Mouse (Mus musculus) hindbrain, embryonic 12.5 days (tissue): ENCODE data around the gene Ablim2. TPM values are rescaled to one million over a fixed set of nuclear protein-coding genes. Genes with fewer than 3 reads are reported as not detected.

Source experiments
- ATAC-seq: fragments of 200-750 bp; cut with Nextera tagmentation; 2 replicates; pipeline ENCODE4 v1.8.0; 2017; ENCODE audit warnings: moderate TSS enrichment; ENCODE audit not compliant: low FRiP score
- H3K27ac ChIP-seq: fragments of 300-500 bp; sonication (generic); 2 replicates; pipeline ENCODE4 v1.5.1; 2016; ENCODE audit warnings: mild to moderate bottlenecking
- H3K27me3 ChIP-seq: fragments of 300-500 bp; sonication (generic); 2 replicates; pipeline ENCODE4 v1.6.1; 2016; ENCODE audit warnings: mild to moderate bottlenecking
- H3K36me3 ChIP-seq: fragments of 300-500 bp; sonication (generic); 2 replicates; pipeline ENCODE4 v1.6.1; 2016; ENCODE audit warnings: mild to moderate bottlenecking
- H3K4me1 ChIP-seq: fragments of 300-500 bp; sonication (generic); 2 replicates; pipeline ENCODE4 v1.6.1; 2016
- H3K4me2 ChIP-seq: fragments of 300-500 bp; sonication (generic); replicated peaks from 2 replicates; pipeline ENCODE4 v1.6.1; 2016; ENCODE audit warnings: mild to moderate bottlenecking
- H3K4me3 ChIP-seq: fragments of 300-500 bp; sonication (generic); 2 replicates; pipeline ENCODE4 v1.5.1; 2016; ENCODE audit warnings: mild to moderate bottlenecking
- H3K9ac ChIP-seq: fragments of 300-500 bp; sonication (generic); 2 replicates; pipeline ENCODE4 v1.6.1; 2016; ENCODE audit warnings: mild to moderate bottlenecking, moderate library complexity
- H3K9me3 ChIP-seq: fragments of 300-500 bp; sonication (generic); replicated peaks from 2 replicates; pipeline ENCODE4 v1.6.1; 2016; ENCODE audit warnings: mild to moderate bottlenecking
- WGBS: fragments of 180-500 bp; shearing (Covaris S2); methylation state at CpG from one replicate; pipeline ENCODE4 v1.1.7; 2016; 5-methylcytosine and 5-hydroxymethylcytosine counted together
- polyA plus RNA-seq: library from polyadenylated mRNA; unstranded; fragments of >200 nt; fragmentation: Nextera tagmentation; extraction: Ambion mirVana; gene quantifications from 2 replicates; pipeline ENCODE4 v1.2.1, GENCODE M21; 2016

The Ablim2 gene
- polyA plus RNA-seq, 1 experiment from 2014 or later, result 3.9 TPM

DNA sequence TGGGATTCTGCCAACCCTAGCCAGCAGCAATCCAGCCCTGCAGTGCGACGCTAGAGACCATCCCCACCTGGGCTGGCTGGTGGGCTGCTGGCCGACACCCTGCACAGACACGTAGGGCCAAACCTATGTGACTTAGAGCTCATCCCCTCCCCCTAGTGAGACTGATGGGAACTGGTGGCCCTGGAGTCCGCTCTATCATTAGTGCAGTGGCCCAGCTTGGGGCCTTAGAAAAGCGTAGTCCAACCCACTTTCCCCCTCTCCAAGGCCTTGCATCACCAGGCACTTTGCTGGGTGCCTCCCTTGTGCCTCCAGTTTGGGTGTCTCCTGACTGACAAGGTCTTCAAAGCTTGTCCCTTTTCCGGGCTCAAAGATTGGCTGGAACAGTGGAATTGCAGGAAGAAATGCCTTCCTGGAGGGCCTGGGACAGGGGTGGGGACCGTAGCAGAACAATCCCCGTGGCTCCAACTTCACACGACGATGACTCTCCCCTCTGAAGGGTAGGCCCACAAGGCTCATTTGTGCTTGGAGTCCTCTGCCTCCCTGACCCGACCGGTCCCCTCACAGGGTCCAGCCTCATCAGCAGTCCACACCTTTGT, 16.4 kb upstream of the Ablim2 start:
- 47% methylated on average over 13 of the region's 13 CpGs for WGBS
- Histone ChIP-seq H3K36me3 (no peaks in the 10 kb centered on the region), H3K4me2 (no peak overlapping the region), H3K4me1 (no peaks in the 10 kb centered on the region), H3K4me3 (no peak overlapping the region), H3K9ac (no peak overlapping the region), H3K27me3 (peaks cover 26% of the 10 kb centered on the region), H3K27ac (no peak overlapping the region), H3K9me3 (no peaks in the 10 kb centered on the region)
- ATAC-seq, result no peak

- Histone ChIP-seq H3K36me3 (no peaks in the 10 kb centered on the region), H3K4me3 (no peak overlapping the region), H3K4me2 (no peak overlapping the region), H3K27me3 (peaks cover 26% of the 10 kb centered on the region), H3K27ac (no peak overlapping the region), H3K4me1 (no peaks in the 10 kb centered on the region), H3K9me3 (no peaks in the 10 kb centered on the region), H3K9ac (no peak overlapping the region)
- no peak for ATAC-seq
- WGBS, result 80% methylated on average over 8 of the region's 8 CpGs
Measured at GRCm38 (mm10) chr5:35743238-35743951, 14.3 kb upstream of the Ablim2 start.

GRCm38 (mm10) chr5:35743990-35744722, 13.5 kb upstream of the Ablim2 start:
- Histone ChIP-seq H3K4me2 (no peak overlapping the region), H3K27ac (no peak overlapping the region), H3K4me3 (no peak overlapping the region), H3K27me3 (peaks cover 26% of the 10 kb centered on the region), H3K36me3 (no peaks in the 10 kb centered on the region), H3K4me1 (no peaks in the 10 kb centered on the region), H3K9me3 (no peaks in the 10 kb centered on the region), H3K9ac (no peak overlapping the region)
- ATAC-seq, result no peak
- WGBS, result 87% methylated on average over 7 of the region's 7 CpGs

- Histone ChIP-seq H3K9ac (no peak overlapping the region), H3K4me1 (no peaks in the 10 kb centered on the region), H3K36me3 (no peaks in the 10 kb centered on the region), H3K4me2 (no peak overlapping the region), H3K4me3 (no peak overlapping the region), H3K27me3 (peaks cover 15% of the 10 kb centered on the region), H3K9me3 (no peaks in the 10 kb centered on the region), H3K27ac (no peak overlapping the region)
- no peak for ATAC-seq
- 88% methylated on average over 5 of the region's 5 CpGs for WGBS
Measured at GRCm38 (mm10) chr5:35745406-35745805, 12.3 kb upstream of the Ablim2 start.

- Histone ChIP-seq H3K27me3 (0 out of 2 replicates have a peak, but pooled peaks cover under 1% of the 10 kb centered on the region), H3K9me3 (no peaks in the 10 kb centered on the region), H3K27ac (no peak overlapping the region), H3K36me3 (no peaks in the 10 kb centered on the region), H3K9ac (no peak overlapping the region), H3K4me3 (no peak overlapping the region), H3K4me1 (no peaks in the 10 kb centered on the region), H3K4me2 (no peak overlapping the region)
- ATAC-seq, result no peak
- 27% methylated on average over 4 of the region's 4 CpGs for WGBS
Measured at GRCm38 (mm10) chr5:35746910-35747309, 10.8 kb upstream of the Ablim2 start.

DNA sequence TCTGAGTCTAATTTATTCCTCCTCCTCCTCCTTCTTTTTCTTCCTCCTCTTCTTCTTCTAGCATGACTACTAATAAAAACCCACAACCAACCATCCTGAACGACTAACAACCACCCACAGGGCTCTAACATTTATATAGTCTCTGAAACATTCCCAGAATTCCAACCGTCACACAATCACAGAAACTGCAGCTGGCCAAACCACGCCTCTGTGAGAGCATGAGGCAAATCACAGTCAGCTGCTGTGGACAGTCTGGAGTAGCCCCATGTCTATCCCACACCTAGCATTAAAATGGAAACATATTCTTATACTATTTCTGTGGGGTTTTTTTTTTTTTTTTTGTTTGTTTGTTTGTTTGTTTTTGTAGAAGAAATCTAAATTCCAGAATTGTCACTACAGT, 8.3 kb upstream of the Ablim2 start:
- Histone ChIP-seq H3K4me2 (no peak overlapping the region), H3K27ac (no peak overlapping the region), H3K27me3 (no peaks in the 10 kb centered on the region), H3K4me1 (no peaks in the 10 kb centered on the region), H3K9me3 (no peaks in the 10 kb centered on the region), H3K4me3 (no peak overlapping the region), H3K36me3 (no peaks in the 10 kb centered on the region), H3K9ac (no peak overlapping the region)
- 66% methylated on average over 3 of the region's 3 CpGs for WGBS
- no peak for ATAC-seq

DNA sequence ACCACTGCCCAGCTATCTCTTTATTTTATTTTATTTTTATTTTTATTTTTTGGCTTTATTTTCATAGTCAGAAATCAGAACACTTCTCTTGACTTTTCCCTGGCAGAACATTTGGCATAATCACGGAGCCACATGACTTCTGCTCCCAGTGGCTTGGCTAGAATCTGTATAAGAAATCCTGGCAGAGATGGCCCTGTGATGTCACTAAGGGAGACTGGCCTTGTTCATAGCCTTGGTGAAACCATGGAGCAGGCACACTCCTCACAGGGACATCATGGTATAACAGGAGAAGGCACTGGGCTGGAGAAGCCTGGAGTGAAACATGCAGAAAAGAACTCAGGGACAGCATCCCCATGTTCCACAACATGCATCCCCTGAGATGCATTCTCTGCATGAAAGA, 7.7 kb upstream of the Ablim2 start:
- no peak for ATAC-seq
- no peaks in the 10 kb centered on the region for H3K4me1 ChIP-seq
- 86% methylated on average over 1 of the region's 1 CpGs for WGBS
- H3K27ac ChIP-seq, result no peak overlapping the region
- H3K9ac ChIP-seq, result no peak overlapping the region
- no peaks in the 10 kb centered on the region for H3K9me3 ChIP-seq
- H3K4me3 ChIP-seq, result no peak overlapping the region
- H3K36me3 ChIP-seq, result no peaks in the 10 kb centered on the region
- no peaks in the 10 kb centered on the region for H3K27me3 ChIP-seq
- no peak overlapping the region for H3K4me2 ChIP-seq

GRCm38 (mm10) chr5:35751016-35751415, 6.7 kb upstream of the Ablim2 start:
- H3K9me3 ChIP-seq, result no peaks in the 10 kb centered on the region
- WGBS, result 89% methylated on average over 7 of the region's 7 CpGs
- H3K27me3 ChIP-seq, result peaks cover 6% of the 10 kb centered on the region
- no peak overlapping the region for H3K4me3 ChIP-seq
- no peaks in the 10 kb centered on the region for H3K36me3 ChIP-seq
- no peak overlapping the region for H3K9ac ChIP-seq
- no peak overlapping the region for H3K4me2 ChIP-seq
- no peak overlapping the region for H3K27ac ChIP-seq
- ATAC-seq, result no peak
- no peaks in the 10 kb centered on the region for H3K4me1 ChIP-seq

DNA sequence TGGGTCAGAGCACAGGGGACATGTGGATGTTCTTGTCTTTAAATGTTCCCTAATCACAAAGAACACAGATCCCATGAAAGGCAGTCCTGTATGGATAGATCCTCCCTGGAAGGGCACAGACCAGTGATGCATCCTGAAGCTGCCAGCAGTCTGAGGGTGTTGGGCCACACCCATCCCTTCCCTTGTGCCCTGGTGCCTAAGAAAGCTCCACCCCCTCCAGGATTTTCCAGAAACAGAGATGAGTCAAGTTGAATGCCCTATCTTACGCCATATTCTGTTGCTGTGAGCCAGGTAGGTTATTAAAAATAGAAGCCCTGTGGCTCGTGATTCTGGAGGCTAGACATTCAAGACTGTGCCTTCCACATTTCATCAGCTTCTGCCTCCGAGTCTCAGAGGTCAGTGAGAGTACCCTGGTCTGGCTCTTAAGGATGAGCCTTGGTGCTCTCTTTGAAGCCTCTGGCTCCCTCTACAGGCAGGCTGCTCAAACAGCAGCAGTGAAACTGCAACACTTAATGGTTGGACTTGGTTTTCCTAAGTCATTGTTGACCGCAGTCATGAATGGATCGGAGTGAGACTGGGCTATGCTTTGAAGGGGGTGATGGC, 2.4 kb upstream of the Ablim2 start:
- Histone ChIP-seq H3K9me3 (no peaks in the 10 kb centered on the region), H3K27ac (no peak overlapping the region), H3K4me3 (no peak overlapping the region), H3K9ac (no peak overlapping the region), H3K4me2 (no peak overlapping the region), H3K36me3 (no peaks in the 10 kb centered on the region), H3K4me1 (peaks cover 11% of the 10 kb centered on the region), H3K27me3 (peaks cover 40% of the 10 kb centered on the region)
- WGBS, result 25% methylated on average over 5 of the region's 5 CpGs
- no peak for ATAC-seq

DNA sequence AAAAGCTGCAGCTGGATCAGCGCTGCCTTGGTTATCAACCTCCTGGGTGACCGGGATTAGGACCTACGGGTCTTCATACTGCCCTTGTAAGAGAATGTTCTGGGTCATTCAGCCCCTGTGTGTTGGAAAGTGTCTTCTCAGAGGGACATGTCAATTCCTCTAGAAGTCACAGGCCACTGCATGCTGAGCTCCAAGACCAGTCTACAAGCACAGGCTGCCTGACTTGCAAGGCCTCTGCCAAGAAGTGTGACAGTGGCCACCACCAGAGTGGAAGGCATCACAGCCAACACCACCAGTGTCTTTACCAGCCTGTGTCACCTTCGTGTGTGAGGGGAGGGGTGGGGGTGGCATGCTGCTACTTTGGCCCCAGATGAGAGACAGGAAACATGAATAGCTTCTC, 1.7 kb upstream of the Ablim2 start:
- no peak overlapping the region for H3K4me3 ChIP-seq
- H3K9me3 ChIP-seq, result no peaks in the 10 kb centered on the region
- no peak overlapping the region for H3K4me2 ChIP-seq
- no peaks in the 10 kb centered on the region for H3K36me3 ChIP-seq
- ATAC-seq, result no peak
- H3K4me1 ChIP-seq, result peaks cover 11% of the 10 kb centered on the region
- no peak overlapping the region for H3K27ac ChIP-seq
- no peak overlapping the region for H3K9ac ChIP-seq
- 83% methylated on average over 4 of the region's 4 CpGs for WGBS
- peaks cover 48% of the 10 kb centered on the region for H3K27me3 ChIP-seq

GRCm38 (mm10) chr5:35756997-35757638, 562 bp upstream of the Ablim2 start:
- Histone ChIP-seq H3K9me3 (no peaks in the 10 kb centered on the region), H3K4me3 (peak overlapping the region; percentile 59), H3K36me3 (no peaks in the 10 kb centered on the region), H3K9ac (peak overlapping the region; percentile 61), H3K4me1 (peaks cover 11% of the 10 kb centered on the region), H3K27ac (no peak overlapping the region), H3K27me3 (peaks cover 55% of the 10 kb centered on the region), H3K4me2 (peak overlapping the region; percentile 92)
- ATAC-seq, result peak; percentile 44
- 10% methylated on average over 21 of the region's 26 CpGs for WGBS
